ENCODE assay signal across 13 mouse cellular contexts in genomic region chr5:28799464-28799863, GRCm38 (mm10).
"Had no signal": no experiment of that assay in that cellular context is flagged by ENCODE, and none has a peak within 500 bp of the region (broad histone marks: within the 10 kb centered on the region; RNA-seq: fewer than 3 reads in every experiment).

No protein-coding gene starts in this region.

- H3K4me2 ChIP-seq: limb, embryonic 12.5 days; neural tube, embryonic 15.5 days; stomach, embryonic 15.5 days had no signal

- H3K9me3 ChIP-seq: limb, embryonic 12.5 days; midbrain, embryonic 10.5 days; neural tube, embryonic 15.5 days; stomach, embryonic 15.5 days had no signal

- H3K9ac ChIP-seq: limb, embryonic 12.5 days; liver, embryonic 14.5 days; neural tube, embryonic 15.5 days; stomach, embryonic 15.5 days had no signal

- H3K27ac ChIP-seq: limb, embryonic 12.5 days; liver, embryonic 14.5 days; midbrain, embryonic 10.5 days; neural tube, embryonic 15.5 days; stomach, embryonic 15.5 days had no signal

- ATAC-seq: intestine, embryonic 16.5 days had no signal

- H3K4me1 ChIP-seq: midbrain, embryonic 10.5 days; neural tube, embryonic 15.5 days; stomach, embryonic 15.5 days had no signal

- H3K36me3 ChIP-seq: limb, embryonic 12.5 days; midbrain, embryonic 10.5 days; neural tube, embryonic 15.5 days; stomach, embryonic 15.5 days had no signal

- DNase-seq: kidney, adult 8-10 months; kidney, postnatal 25 days; layer of hippocampus, postnatal 36 days; midbrain, embryonic 14.5 days; right cerebral cortex, postnatal 14 days; thymus, postnatal 14 days had no signal

- H3K27me3 ChIP-seq: limb, embryonic 12.5 days; neural tube, embryonic 15.5 days; stomach, embryonic 15.5 days had no signal

- H3K4me3 ChIP-seq: limb, embryonic 12.5 days; midbrain, embryonic 10.5 days; myocyte; neural tube, embryonic 15.5 days; stomach, embryonic 15.5 days had no signal
